11 mouse cellular contexts compared by ENCODE assay signal in genomic region chr5:77170593-77170992, GRCm38 (mm10). TPM values are rescaled to one million over a fixed set of nuclear protein-coding genes. Genes with fewer than 3 reads are reported as not detected.
DNase-seq lines count a peak whose midpoint lies in the region; ATAC-seq and TF ChIP-seq lines count a peak whose summit lies in the region.
"Had no signal": no experiment of that assay in that cellular context is flagged by ENCODE, and none has a peak within 500 bp of the region (broad histone marks: within the 10 kb centered on the region; RNA-seq: fewer than 3 reads in every experiment).

No protein-coding gene starts in this region.

- H3K27ac ChIP-seq in forebrain, embryonic 14.5 days (ENCODE audit: low read depth, low read length) = no peak overlapping the region
- H3K27ac ChIP-seq in forebrain, embryonic 10.5 days = no peak overlapping the region
- H3K27ac ChIP-seq in lung, embryonic 14.5 days (ENCODE audit: low read depth) = no peak overlapping the region
- H3K27ac ChIP-seq: limb, embryonic 12.5 days had no signal

- H3K9ac ChIP-seq in forebrain, embryonic 14.5 days (ENCODE audit: low read length) = no peak overlapping the region
- no peak overlapping the region for H3K9ac ChIP-seq in lung, embryonic 14.5 days
- H3K9ac ChIP-seq: limb, embryonic 12.5 days had no signal

- 53% methylated on average over 4 of the region's 5 CpGs for WGBS in forebrain, embryonic 14.5 days
- 58% methylated on average over 5 of the region's 5 CpGs for WGBS in forebrain, embryonic 10.5 days
- WGBS in lung, embryonic 14.5 days = 54% methylated on average over 4 of the region's 5 CpGs
- WGBS in lung, adult 2 months = 54% methylated on average over 5 of the region's 5 CpGs

- peak; percentile 79 for TF ChIP-seq CTCF in lung, embryonic 14.5 days (IDR thresholded peaks at IDR 0.05; ENCODE audit: low read depth)
- TF ChIP-seq CTCF in lung, adult 2 months (IDR thresholded peaks at IDR 0.05; ENCODE audit: insufficient read depth, low read length) = no peak

- no peak overlapping the region for H3K4me2 ChIP-seq in forebrain, embryonic 14.5 days (ENCODE audit: low read length)
- no peak overlapping the region for H3K4me2 ChIP-seq in lung, embryonic 14.5 days
- H3K4me2 ChIP-seq: limb, embryonic 12.5 days had no signal

- intact Hi-C loops in left cerebral cortex, postnatal 25 days (cut with DNase I) = no loop called here

- no peak for TF ChIP-seq POLR2A in lung, adult 2 months (IDR thresholded peaks at IDR 0.05; ENCODE audit: borderline replicate concordance, extremely low read depth, low read depth, low read length)

- no peaks in the 10 kb centered on the region for H3K27me3 ChIP-seq in forebrain, embryonic 14.5 days (replicated peaks; ENCODE audit: control insufficient read depth, insufficient read depth, low read length)
- no peaks in the 10 kb centered on the region; the same call in 1 of the 2 replicates for H3K27me3 ChIP-seq in forebrain, embryonic 10.5 days (ENCODE audit: poor library complexity, severe bottlenecking)
- no peaks in the 10 kb centered on the region for H3K27me3 ChIP-seq in lung, embryonic 14.5 days (ENCODE audit: insufficient read depth, low read length)
- H3K27me3 ChIP-seq: limb, embryonic 12.5 days had no signal

- no peaks in the 10 kb centered on the region for H3K9me3 ChIP-seq in forebrain, embryonic 14.5 days (replicated peaks; ENCODE audit: control insufficient read depth, low read length)
- no peaks in the 10 kb centered on the region for H3K9me3 ChIP-seq in forebrain, embryonic 10.5 days
- H3K9me3 ChIP-seq in lung, embryonic 14.5 days (ENCODE audit: low read depth, low read length) = no peaks in the 10 kb centered on the region
- H3K9me3 ChIP-seq: limb, embryonic 12.5 days had no signal

- 0 out of 2 replicates have a peak, but pooled peaks have one; percentile 58 for ATAC-seq in forebrain, embryonic 14.5 days
- ATAC-seq in lung, embryonic 14.5 days (ENCODE audit: insufficient read depth) = peak; percentile 44; the same call in 1 of the 2 replicates

- no peaks in the 10 kb centered on the region for H3K4me1 ChIP-seq in forebrain, embryonic 14.5 days (ENCODE audit: control insufficient read depth, insufficient read depth, low read length)
- H3K4me1 ChIP-seq in forebrain, embryonic 10.5 days = no peaks in the 10 kb centered on the region
- H3K4me1 ChIP-seq in lung, embryonic 14.5 days (ENCODE audit: insufficient read depth) = no peaks in the 10 kb centered on the region; the same call in 1 of the 2 replicates
- peaks cover 7% of the 10 kb centered on the region for H3K4me1 ChIP-seq in lung, adult 2 months (ENCODE audit: control insufficient read depth, insufficient read depth, low read length)
- H3K4me1 ChIP-seq: limb, embryonic 12.5 days had no signal

- H3K4me3 ChIP-seq in forebrain, embryonic 14.5 days (ENCODE audit: low read depth, low read length) = no peak overlapping the region
- H3K4me3 ChIP-seq in forebrain, embryonic 10.5 days = no peak overlapping the region
- no peak overlapping the region for H3K4me3 ChIP-seq in lung, embryonic 14.5 days (ENCODE audit: low read depth, low read length)
- H3K4me3 ChIP-seq in lung, adult 2 months (replicated peaks; ENCODE audit: extremely low read depth, low read depth, low read length) = no peak overlapping the region
- H3K4me3 ChIP-seq: erythroblast, embryonic 14.5 days; limb, embryonic 12.5 days had no signal

- peak; percentile 70 for DNase-seq in forebrain, embryonic 14.5 days (ENCODE audit: low spot score)
- DNase-seq in forebrain, embryonic 10.5 days (ENCODE audit: extremely low spot score, low spot score) = no peak
- peak; percentile 78 for DNase-seq in lung, embryonic 14.5 days
- no peak for DNase-seq in lung, adult 2 months
- peak; percentile 59 for DNase-seq in embryo, embryonic 10 days (ENCODE audit: low spot score)
- DNase-seq in left cerebral cortex, postnatal 25 days (ENCODE audit: low spot score in 2 of 2) = peak; percentile 17 to 62
- DNase-seq in urinary bladder, postnatal 14 days (ENCODE audit: low spot score) = no peak
- no peak for DNase-seq in adrenal gland, postnatal 25 days

- H3K36me3 ChIP-seq in forebrain, embryonic 14.5 days (ENCODE audit: control insufficient read depth, insufficient read depth, low read length) = no peaks in the 10 kb centered on the region
- no peaks in the 10 kb centered on the region for H3K36me3 ChIP-seq in forebrain, embryonic 10.5 days (replicated peaks)
- H3K36me3 ChIP-seq in lung, embryonic 14.5 days (ENCODE audit: insufficient read depth) = no peaks in the 10 kb centered on the region
- H3K36me3 ChIP-seq: limb, embryonic 12.5 days had no signal

RNA-seq across cellular contexts. Expression of gene Spink2, which starts 40.7 kb away (rescaled TPM):
- polyA plus RNA-seq in forebrain, embryonic 14.5 days (2014; fragmentation: Nextera tagmentation; extraction: Ambion mirVana) = 0.75 and 0.99 TPM in 2 replicates
- polyA plus RNA-seq in forebrain, embryonic 10.5 days (2016; fragmentation: Nextera tagmentation; extraction: Ambion mirVana) = 0.64 and 1.1 TPM in 2 replicates
- 0.32 and 1.3 TPM in 2 replicates for polyA plus RNA-seq in lung, embryonic 14.5 days (2014; fragmentation: Nextera tagmentation; extraction: Ambion mirVana)
- 2.4 and 3.5 TPM in 2 replicates for polyA plus RNA-seq in lung, adult 2 months (2012; rRNA removed)
- total RNA-seq in left cerebral cortex, postnatal 25 days (2021) = not detected
- total RNA-seq in adrenal gland, postnatal 25 days (2021) = not detected in 2 replicates
- polyA plus RNA-seq: erythroblast, embryonic 14.5 days; small intestine, adult 2 months had no signal

RNA-seq across cellular contexts. Expression of gene Hopx, which starts 55.7 kb away (rescaled TPM):
- polyA plus RNA-seq in forebrain, embryonic 14.5 days (2014; fragmentation: Nextera tagmentation; extraction: Ambion mirVana) = 2.7 and 3.4 TPM in 2 replicates
- 0.23 and 0.55 TPM in 2 replicates for polyA plus RNA-seq in forebrain, embryonic 10.5 days (2016; fragmentation: Nextera tagmentation; extraction: Ambion mirVana)
- 2.4 and 3.6 TPM in 2 replicates for polyA plus RNA-seq in lung, embryonic 14.5 days (2014; fragmentation: Nextera tagmentation; extraction: Ambion mirVana)
- 592 and 698 TPM in 2 replicates for polyA plus RNA-seq in lung, adult 2 months (2012; rRNA removed)
- total RNA-seq in left cerebral cortex, postnatal 25 days (2021) = 10 to 100 TPM; 21.1 to 25.5 TPM
- 1.7 and 2.6 TPM in 2 replicates for total RNA-seq in adrenal gland, postnatal 25 days (2021)
- polyA plus RNA-seq: limb, embryonic 12.5 days had no signal

Comparison
In these comparisons a context has a peak if more than half of its experiments do, and no peak if none do; other contexts are left out.
1. DNase-seq: peak in forebrain, embryonic 14.5 days (single experiment), lung, embryonic 14.5 days (single experiment), embryo, embryonic 10 days (single experiment) and left cerebral cortex, postnatal 25 days (2 of 2); none in forebrain, embryonic 10.5 days (single experiment), lung, adult 2 months (single experiment), urinary bladder, postnatal 14 days (single experiment) and adrenal gland, postnatal 25 days (single experiment).
2. RNA of gene Hopx, which starts 55.7 kb away (polyA plus RNA-seq): 592 to 698 TPM in lung, adult 2 months; 2.7 to 3.4 TPM in forebrain, embryonic 14.5 days, 2.4 to 3.6 TPM in lung, embryonic 14.5 days and 0.23 to 0.55 TPM in forebrain, embryonic 10.5 days; every median in the first group is over 100 times any median in the second.